Mouse (Mus musculus) limb, embryonic 12.5 days (tissue): ENCODE data around the gene Dcbld1. TPM values are rescaled to one million over a fixed set of nuclear protein-coding genes. Genes with fewer than 3 reads are reported as not detected.
A peak's percentile ranks its signal among the peaks of the same experiment; 100 is the strongest.

Experiments used
- ATAC-seq: fragments of 200-750 bp; cut with Nextera tagmentation; 2 replicates; pipeline ENCODE4 v1.8.0; 2017; ENCODE audit warnings: low read depth, moderate TSS enrichment; ENCODE audit not compliant: insufficient number of reproducible peaks, insufficient read depth, low FRiP score, low TSS enrichment
- H3K27ac ChIP-seq: fragments of 300-500 bp; sonication (generic); 2 replicates; pipeline ENCODE4 v1.5.1; 2016; ENCODE audit warnings: mild to moderate bottlenecking, moderate library complexity
- H3K27me3 ChIP-seq: fragments of 300-500 bp; sonication (generic); 2 replicates; pipeline ENCODE4 v1.6.1; 2016; ENCODE audit warnings: mild to moderate bottlenecking, moderate library complexity
- H3K36me3 ChIP-seq: fragments of 300-500 bp; sonication (generic); 2 replicates; pipeline ENCODE4 v1.6.1; 2016; ENCODE audit warnings: mild to moderate bottlenecking, moderate library complexity
- H3K4me1 ChIP-seq: fragments of 300-500 bp; sonication (generic); replicated peaks from 2 replicates; pipeline ENCODE4 v1.6.1; 2016
- H3K4me2 ChIP-seq: fragments of 300-500 bp; sonication (generic); 2 replicates; pipeline ENCODE4 v1.6.1; 2016; ENCODE audit warnings: mild to moderate bottlenecking, moderate library complexity
- H3K4me3 ChIP-seq: fragments of 300-500 bp; sonication (generic); replicated peaks from 2 replicates; pipeline ENCODE4 v1.5.1; 2016; ENCODE audit warnings: mild to moderate bottlenecking
- H3K9ac ChIP-seq: fragments of 300-500 bp; sonication (generic); replicated peaks from 2 replicates; pipeline ENCODE4 v1.6.1; 2016; ENCODE audit warnings: mild to moderate bottlenecking, moderate library complexity
- H3K9me3 ChIP-seq: fragments of 300-500 bp; sonication (generic); 2 replicates; pipeline ENCODE4 v1.6.1; 2016; ENCODE audit warnings: mild to moderate bottlenecking, moderate library complexity
- WGBS: fragments of 180-500 bp; shearing (Covaris S2); methylation state at CpG from one replicate; pipeline ENCODE4 v1.1.7; 2016; 5-methylcytosine and 5-hydroxymethylcytosine counted together
- polyA plus RNA-seq: library from polyadenylated mRNA; unstranded; fragments of >200 nt; fragmentation: Nextera tagmentation; extraction: Ambion mirVana; gene quantifications from 2 replicates; pipeline ENCODE4 v1.2.1, GENCODE M21; 2016

Dcbld1 gene
- polyA plus RNA-seq, 1 experiment from 2014 or later: 28.9 TPM

DNA sequence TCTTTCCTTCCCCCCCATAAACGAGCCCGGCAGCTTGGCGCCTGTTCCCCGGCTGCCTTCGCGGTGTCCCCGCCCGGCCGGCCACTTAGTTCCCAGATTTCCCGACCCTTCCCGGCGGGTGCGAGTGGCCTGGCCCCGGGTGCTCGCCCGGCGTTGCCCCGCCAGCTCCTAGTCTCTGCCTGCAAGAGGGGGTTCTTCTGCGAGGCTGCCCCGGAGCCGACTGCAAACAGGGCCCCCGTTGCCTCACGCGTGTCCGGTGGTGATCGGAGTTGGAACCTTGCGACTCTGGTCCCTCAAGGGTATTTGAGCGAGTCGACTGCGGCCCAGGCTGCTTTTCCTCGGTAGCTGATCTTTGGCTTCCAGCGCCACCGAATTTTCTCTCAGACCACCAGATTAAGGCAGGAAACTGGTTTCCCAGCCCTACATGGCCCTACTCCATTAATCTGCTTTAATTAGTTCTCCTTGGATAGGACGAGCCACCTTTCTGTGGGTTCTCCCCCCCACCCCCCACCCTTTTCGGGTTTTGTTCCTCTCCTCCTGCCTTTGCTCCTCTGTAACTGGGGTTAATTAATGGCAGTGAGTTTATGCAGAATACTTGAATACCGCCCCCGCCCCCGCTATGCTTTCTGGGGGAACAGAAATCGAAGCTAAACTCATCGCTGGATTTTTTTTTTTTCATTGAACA is 692 bp downstream of the Dcbld1 start:
- Histone ChIP-seq H3K4me3 (peak overlapping the region; percentile 80), H3K27me3 (no peaks in the 10 kb centered on the region), H3K9me3 (no peaks in the 10 kb centered on the region), H3K4me1 (peaks cover 19% of the 10 kb centered on the region), H3K27ac (peak overlapping the region; percentile 78), H3K4me2 (peak overlapping the region; percentile 76), H3K9ac (peak overlapping the region; percentile 92), H3K36me3 (no peaks in the 10 kb centered on the region)
- peak; percentile 38; the same call in 1 of the 2 replicates for ATAC-seq
- under 1% methylated on average over 40 of the region's 40 CpGs for WGBS

DNA sequence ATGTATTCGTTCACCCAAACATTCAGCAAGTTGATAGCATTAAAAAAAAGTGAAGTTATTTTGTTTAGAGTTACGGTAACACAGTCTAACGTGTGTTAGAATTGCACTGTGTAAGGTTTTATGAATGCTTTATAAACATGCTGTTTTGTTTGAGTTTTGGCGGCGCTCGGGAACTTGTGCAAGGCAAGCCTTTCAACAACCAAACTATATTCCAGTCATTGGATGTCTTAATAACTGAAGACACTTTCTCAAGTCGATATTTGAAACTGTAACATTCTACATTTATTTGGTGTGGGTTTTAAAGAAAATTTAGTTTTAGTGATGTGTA is 1.2 kb downstream of the Dcbld1 start:
- ATAC-seq: no peak
- H3K9ac ChIP-seq: peak overlapping the region; percentile 92
- WGBS: 18% methylated on average over 7 of the region's 7 CpGs
- no peaks in the 10 kb centered on the region for H3K27me3 ChIP-seq
- H3K4me1 ChIP-seq: peaks cover 19% of the 10 kb centered on the region
- H3K9me3 ChIP-seq: no peaks in the 10 kb centered on the region
- no peak overlapping the region for H3K27ac ChIP-seq
- H3K4me2 ChIP-seq: peak overlapping the region; percentile 76
- H3K4me3 ChIP-seq: peak overlapping the region; percentile 80
- H3K36me3 ChIP-seq: no peaks in the 10 kb centered on the region

DNA sequence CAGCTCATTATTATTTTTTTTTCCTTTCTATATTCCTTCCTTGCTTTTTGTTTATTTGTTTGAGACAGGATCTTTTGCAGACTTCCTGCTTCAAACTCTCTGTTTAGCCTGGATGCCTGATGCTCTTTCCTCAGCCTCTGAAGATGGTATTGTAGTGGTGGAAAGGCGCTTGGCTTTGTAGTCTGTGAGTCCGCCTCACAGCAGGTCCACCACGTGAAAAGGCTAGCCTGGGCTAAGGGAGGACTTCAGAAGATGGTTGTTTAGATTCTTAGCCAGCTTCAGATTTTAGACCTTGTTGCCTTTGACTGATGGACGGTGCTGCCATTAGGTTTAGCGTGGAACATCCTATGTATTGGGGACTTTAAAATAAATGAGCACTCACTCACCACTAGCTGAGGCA is 2.0 kb downstream of the Dcbld1 start:
- no peak for ATAC-seq
- H3K4me3 ChIP-seq: 0 out of 2 replicates have a peak overlapping the region, but pooled peaks have one; percentile 80
- H3K27ac ChIP-seq: no peak overlapping the region
- H3K36me3 ChIP-seq: no peaks in the 10 kb centered on the region
- H3K4me2 ChIP-seq: peak overlapping the region; percentile 76; the same call in 1 of the 2 replicates
- no peak overlapping the region for H3K9ac ChIP-seq
- 86% methylated on average over 5 of the region's 5 CpGs for WGBS
- peaks cover 19% of the 10 kb centered on the region for H3K4me1 ChIP-seq
- no peaks in the 10 kb centered on the region for H3K27me3 ChIP-seq
- H3K9me3 ChIP-seq: no peaks in the 10 kb centered on the region

DNA sequence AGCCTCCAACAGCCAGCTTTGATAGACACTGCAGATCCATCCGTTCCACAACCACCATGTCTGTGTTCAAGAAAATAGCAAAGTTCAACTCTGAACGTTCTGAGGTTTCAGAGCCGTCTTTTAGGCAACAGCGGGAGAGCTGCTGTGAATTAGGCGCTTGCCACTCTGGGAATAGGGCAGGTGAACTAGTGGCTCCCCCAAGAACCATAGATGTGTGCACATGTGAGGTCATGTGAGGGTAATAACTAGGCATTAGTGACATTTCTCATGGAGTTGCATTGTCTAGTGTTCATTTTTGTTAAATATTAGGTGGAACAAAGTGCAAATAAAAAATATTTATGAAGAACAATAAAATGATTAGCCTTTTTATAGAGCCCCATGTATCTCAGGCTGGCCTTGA is 8.6 kb downstream of the Dcbld1 start:
- WGBS: 84% methylated on average over 5 of the region's 5 CpGs
- Histone ChIP-seq H3K27ac (no peak overlapping the region), H3K9ac (no peak overlapping the region), H3K27me3 (no peaks in the 10 kb centered on the region), H3K4me2 (no peak overlapping the region), H3K4me3 (no peak overlapping the region), H3K36me3 (no peaks in the 10 kb centered on the region), H3K9me3 (no peaks in the 10 kb centered on the region), H3K4me1 (no peaks in the 10 kb centered on the region)
- ATAC-seq: no peak

DNA sequence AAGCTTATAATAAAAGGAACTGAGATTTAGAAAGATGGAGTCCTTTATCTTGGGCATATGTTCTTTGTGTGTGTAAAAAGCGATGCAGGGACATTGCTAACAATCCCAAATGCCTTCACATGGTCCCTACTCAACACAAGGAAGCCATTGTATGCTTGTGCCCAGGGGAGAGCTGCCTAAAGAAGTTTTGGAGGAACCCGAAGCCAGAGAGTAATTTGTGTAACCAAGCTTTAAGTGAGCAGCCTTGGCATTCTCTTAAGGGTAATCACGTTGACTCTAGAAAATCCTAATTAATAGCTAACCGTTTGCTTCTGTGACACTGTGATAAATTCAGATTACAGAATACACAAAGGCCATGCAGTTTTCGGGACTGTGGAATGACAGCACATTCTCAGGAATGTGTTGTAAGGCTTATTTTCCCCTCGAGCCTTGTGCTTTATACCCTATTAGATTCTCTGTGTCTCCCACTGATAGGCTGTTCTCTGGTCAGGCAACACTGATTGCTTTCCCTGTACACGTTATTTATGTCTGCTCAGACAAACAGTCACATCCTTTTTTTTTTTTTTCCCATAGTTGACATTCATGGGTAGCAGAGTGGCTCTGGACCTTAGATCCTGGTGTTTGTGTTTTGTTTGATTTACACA is 9.4 kb downstream of the Dcbld1 start:
- Histone ChIP-seq H3K36me3 (no peaks in the 10 kb centered on the region), H3K4me2 (no peak overlapping the region), H3K4me1 (no peaks in the 10 kb centered on the region), H3K27ac (no peak overlapping the region), H3K9ac (no peak overlapping the region), H3K9me3 (no peaks in the 10 kb centered on the region), H3K27me3 (no peaks in the 10 kb centered on the region), H3K4me3 (no peak overlapping the region)
- 50% methylated on average over 7 of the region's 7 CpGs for WGBS
- no peak for ATAC-seq

DNA sequence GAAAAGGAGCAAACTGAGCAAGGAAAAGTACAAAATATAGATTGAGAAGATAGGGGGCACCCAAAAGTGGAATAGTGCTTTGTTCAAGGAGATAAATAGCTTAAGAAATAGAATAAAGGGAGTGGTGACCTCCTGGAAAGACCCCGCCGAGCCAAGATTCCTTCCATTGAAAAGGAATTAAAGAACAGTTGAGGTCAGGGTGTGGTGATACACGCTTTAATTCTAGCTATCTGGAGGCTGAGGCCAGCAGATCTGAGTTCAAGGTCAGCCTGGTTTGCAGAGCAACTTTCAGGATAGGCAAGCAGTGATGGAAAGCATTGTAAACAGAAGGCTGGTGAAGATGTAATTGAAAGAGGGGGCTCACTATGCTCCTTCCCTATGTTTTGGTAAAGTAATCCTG is 12.8 kb downstream of the Dcbld1 start:
- 89% methylated on average over 3 of the region's 3 CpGs for WGBS
- H3K9me3 ChIP-seq: no peaks in the 10 kb centered on the region
- H3K36me3 ChIP-seq: no peaks in the 10 kb centered on the region
- no peak for ATAC-seq
- no peak overlapping the region for H3K4me2 ChIP-seq
- no peak overlapping the region for H3K4me3 ChIP-seq
- no peaks in the 10 kb centered on the region for H3K4me1 ChIP-seq
- no peak overlapping the region for H3K9ac ChIP-seq
- no peak overlapping the region for H3K27ac ChIP-seq
- H3K27me3 ChIP-seq: no peaks in the 10 kb centered on the region

DNA sequence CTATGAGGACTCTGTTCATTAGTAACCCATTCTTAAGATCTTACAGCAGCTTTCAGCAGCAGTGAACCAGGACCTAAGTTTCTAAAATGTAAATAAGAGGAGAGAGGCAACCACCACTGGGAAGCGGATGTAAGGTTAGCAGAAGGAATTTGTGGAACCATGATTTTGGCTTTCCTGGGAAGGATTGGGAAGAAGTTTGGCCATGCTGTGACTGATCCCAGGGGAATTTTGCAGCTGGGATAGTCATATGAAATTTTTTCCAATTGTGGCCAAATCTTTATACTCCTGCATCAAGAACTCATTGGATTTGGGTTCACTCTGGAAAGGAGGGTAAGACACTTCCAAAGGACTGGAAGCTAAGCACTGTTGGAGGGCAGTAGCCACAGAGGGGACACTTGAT is 18.8 kb downstream of the Dcbld1 start:
- 94% methylated on average over 1 of the region's 1 CpGs for WGBS
- Histone ChIP-seq H3K36me3 (no peaks in the 10 kb centered on the region), H3K9me3 (no peaks in the 10 kb centered on the region), H3K4me2 (no peak overlapping the region), H3K4me3 (no peak overlapping the region), H3K9ac (no peak overlapping the region), H3K27ac (no peak overlapping the region), H3K27me3 (no peaks in the 10 kb centered on the region), H3K4me1 (no peaks in the 10 kb centered on the region)
- no peak for ATAC-seq

DNA sequence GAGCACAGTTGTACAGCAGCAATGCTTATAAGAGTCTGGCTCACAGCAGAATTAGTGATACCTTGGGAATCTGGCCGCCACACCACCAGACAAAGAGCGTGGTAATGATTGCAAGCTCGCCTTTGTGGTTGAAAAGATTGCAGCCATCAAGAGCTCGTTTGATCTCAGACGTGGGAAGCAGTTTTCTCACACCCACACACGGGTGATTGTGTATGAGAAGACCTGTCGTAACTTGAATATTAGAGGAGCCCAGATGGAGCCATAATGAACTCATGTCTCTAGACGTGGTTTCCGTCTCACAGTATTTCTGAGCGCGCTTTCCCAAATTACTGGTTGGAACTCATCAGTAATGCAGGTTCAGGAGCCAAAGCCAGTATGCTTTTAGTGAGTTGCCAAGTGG is 20.0 kb downstream of the Dcbld1 start:
- no peak overlapping the region for H3K4me2 ChIP-seq
- no peaks in the 10 kb centered on the region for H3K27me3 ChIP-seq
- no peak overlapping the region for H3K27ac ChIP-seq
- ATAC-seq: no peak
- no peaks in the 10 kb centered on the region for H3K9me3 ChIP-seq
- no peaks in the 10 kb centered on the region for H3K36me3 ChIP-seq
- H3K4me1 ChIP-seq: peaks cover 4% of the 10 kb centered on the region; the same call in 1 of the 2 replicates
- WGBS: 65% methylated on average over 11 of the region's 11 CpGs
- no peak overlapping the region for H3K9ac ChIP-seq
- no peak overlapping the region for H3K4me3 ChIP-seq

DNA sequence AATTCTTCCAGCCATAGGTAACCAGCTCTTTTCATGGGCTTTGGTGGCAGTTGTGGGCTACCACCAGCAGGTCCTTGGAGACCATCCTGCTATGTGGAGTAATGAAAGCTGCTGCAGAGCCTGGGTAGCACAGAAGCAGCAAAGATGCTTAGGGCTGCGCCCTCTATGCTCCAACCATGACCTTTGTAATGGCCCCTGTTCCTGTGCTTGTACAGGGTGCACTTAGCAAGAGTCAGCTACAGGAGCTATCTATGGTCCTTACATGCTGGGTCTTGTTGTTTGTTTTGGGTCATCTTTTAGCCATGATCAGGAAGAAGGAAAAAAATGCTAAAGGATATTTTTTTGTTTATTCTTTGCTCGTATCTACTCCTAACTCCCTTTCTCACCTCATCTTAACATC is 24.3 kb downstream of the Dcbld1 start:
- Histone ChIP-seq H3K4me3 (no peak overlapping the region), H3K9ac (no peak overlapping the region), H3K27me3 (no peaks in the 10 kb centered on the region), H3K27ac (no peak overlapping the region), H3K36me3 (no peaks in the 10 kb centered on the region), H3K4me2 (no peak overlapping the region), H3K4me1 (peaks cover 7% of the 10 kb centered on the region; the same call in 1 of the 2 replicates), H3K9me3 (no peaks in the 10 kb centered on the region)
- 44% methylated on average over 2 of the region's 2 CpGs for WGBS
- ATAC-seq: no peak

DNA sequence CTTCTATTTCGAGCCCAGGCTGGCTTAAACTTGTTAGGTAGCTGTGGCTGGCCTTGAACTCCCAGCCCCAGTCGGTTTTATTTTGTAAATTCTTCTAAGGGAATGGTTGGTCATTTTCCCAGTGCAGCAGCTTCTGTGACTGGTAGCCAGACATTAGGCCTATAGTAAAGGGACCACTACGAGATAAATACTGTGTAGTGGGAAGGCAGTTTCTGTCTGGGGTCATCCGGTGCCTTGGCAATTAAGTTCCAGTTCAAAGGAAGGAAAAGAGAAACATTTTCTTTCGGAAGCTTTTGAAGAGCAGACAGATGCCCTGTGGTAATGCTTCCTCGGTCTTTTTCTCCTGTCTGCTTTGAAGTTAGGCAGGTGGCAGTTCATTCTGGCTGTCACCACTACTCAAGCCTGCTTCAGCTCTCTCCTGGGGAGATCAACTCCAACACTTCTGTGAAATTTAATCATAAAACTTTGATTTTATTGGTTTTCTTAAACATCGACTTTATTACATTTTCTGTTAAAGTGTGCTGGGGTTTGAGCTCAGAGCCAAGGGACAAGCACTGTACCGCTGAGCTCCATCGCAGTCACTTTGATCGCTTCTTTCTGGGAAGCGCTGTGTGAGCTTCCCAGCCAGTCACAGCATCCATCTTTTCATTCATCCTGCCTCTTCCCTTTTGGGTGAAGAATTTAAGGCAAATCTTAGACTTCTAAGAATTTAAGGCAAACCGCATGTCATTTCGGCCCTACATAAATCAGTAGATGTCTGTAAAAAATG is 24.9 kb downstream of the Dcbld1 start:
- Histone ChIP-seq H3K4me3 (no peak overlapping the region), H3K9ac (no peak overlapping the region), H3K4me1 (peaks cover 7% of the 10 kb centered on the region; the same call in 1 of the 2 replicates), H3K9me3 (no peaks in the 10 kb centered on the region), H3K27ac (no peak overlapping the region), H3K4me2 (no peak overlapping the region), H3K27me3 (no peaks in the 10 kb centered on the region), H3K36me3 (no peaks in the 10 kb centered on the region)
- 21% methylated on average over 13 of the region's 13 CpGs for WGBS
- ATAC-seq: 0 out of 2 replicates have a peak, but pooled peaks have one; percentile 15

DNA sequence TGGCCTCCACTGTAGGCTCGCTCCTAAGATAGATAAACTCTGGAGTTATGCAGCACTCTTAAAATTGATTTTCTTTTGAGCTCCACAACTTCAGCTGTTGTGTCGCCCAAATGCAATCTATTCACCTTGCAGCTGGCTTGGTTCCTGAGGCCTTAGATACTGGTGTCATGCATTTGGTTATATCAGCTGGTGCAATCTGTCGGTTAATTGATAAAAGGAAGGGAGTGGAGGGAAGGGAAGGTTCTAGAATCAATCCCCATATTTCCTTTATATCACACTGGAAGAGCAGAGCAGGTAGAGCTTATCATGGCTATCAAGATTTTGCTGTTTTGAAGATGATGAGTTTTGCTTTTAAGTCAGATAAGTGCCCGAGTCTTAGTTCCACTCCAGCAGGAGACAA is 26.8 kb downstream of the Dcbld1 start:
- H3K9me3 ChIP-seq: no peaks in the 10 kb centered on the region
- no peak for ATAC-seq
- H3K36me3 ChIP-seq: peaks cover 9% of the 10 kb centered on the region; the same call in 1 of the 2 replicates
- no peak overlapping the region for H3K4me3 ChIP-seq
- no peak overlapping the region for H3K9ac ChIP-seq
- no peak overlapping the region for H3K27ac ChIP-seq
- no peaks in the 10 kb centered on the region for H3K27me3 ChIP-seq
- no peak overlapping the region for H3K4me2 ChIP-seq
- 90% methylated on average over 4 of the region's 4 CpGs for WGBS
- H3K4me1 ChIP-seq: peaks cover 7% of the 10 kb centered on the region; the same call in 1 of the 2 replicates
